Mouse (Mus musculus): ENCODE results near the gene Lpar1.
"Not testable (repeated sequence)": the region's sequence is repeated elsewhere in the genome, so short reads cannot be mapped to it uniquely, and the experiment has no call there.

Lpar1 gene

DNA sequence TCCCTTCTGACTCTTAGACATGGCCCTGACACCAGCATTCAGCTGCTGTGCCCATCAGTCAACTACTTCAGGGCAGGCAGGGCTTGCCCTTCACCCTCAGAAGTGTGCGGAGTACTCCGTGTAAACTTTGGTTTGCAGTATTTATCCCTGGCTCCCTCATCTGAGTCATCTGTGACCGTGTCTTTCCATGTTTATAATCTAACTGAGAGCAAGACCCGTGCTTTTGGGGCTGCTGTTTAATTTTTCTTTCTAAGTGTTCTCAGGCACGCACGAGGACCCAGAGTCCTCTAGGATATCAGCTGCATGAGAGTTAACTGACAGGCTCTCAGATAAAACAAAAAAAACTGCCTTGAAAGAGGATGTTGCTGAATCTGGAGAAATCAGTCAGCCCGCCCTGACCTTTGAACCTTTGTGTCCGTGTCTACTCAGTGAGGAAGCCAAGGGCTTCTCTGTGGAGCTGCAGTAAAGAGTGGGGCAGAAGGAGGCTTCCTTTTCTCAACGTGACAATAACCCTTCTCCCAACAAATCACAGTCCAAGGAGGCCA is 7.7 kb downstream of the Lpar1 start:
- DNase-seq: peak; percentile 67

DNA sequence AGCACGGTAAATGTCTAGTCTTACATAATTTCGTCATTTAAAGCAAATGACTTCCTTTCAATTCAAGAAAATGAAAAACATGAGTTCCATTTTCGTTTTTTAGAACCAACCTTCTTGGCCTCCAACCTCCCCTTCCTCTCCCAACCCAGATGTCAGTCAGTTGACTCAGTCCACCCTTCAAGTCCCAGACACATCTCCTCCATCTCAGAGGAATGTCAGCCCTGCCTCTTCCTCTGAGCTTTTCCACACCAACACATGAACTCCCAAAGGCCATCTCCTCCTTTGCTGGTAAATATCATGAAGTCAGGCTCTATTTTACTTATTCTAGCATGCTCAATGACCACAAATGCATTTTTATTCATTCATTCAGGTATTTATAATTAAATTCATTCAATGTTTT is 10.5 kb downstream of the Lpar1 start:
- no peak for DNase-seq

DNA sequence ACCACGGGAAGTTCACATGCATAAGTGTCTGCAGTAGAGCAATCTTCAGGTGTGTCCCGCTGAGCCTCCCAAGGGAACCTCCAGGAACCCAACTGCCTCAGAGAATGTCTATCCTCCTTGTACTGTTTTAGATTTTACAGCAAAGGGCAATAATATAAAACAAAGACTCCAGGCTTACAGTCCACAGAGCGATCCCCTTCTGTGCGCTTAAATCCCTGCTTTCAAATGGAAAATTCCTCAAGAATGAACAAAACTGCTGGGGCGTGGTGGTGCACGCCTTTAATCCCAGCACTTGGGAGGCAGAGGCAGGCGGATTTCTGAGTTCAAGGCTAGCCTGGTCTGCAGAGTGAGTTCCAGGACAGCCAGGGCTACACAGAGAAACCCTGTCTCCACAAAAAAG is 11.0 kb downstream of the Lpar1 start:
- not testable (repeated sequence) for DNase-seq

DNA sequence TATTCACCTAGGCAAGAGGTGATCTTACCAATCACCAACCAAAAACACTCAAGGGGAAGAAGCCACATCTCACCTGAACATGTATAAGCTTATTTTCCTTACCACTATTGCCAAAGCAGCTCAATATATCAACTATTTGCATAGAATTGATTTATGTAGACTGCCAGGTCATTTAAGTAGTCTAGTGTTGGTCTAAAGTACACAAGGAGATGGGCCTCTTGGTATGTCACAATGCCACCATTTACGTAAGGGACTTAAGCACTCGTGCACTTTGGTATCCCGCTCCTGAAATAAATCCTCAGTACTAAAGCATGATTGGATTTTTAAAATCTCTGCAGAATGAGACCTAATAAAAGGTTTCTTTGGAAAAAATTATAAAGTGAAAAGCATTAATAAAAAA is 12.9 kb downstream of the Lpar1 start:
- no peak for DNase-seq

DNA sequence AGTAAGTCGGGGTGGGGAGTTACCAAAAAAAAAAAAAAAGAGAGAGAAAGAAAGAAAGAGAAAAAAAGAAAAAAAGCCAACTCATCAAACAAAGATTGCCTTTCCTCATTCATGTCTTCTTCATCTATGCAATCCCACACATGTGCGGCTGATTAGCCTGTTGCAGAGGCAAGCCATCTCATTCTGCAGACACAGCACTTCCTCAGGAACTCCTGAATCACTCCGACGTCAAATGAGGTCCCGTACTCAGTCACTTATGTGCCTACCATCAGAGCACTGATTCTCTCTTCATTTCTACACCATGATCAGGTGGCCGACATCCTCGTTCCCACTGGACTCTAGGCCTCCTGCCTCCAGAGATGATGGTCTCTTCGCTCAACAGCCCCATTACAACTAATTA is 13.3 kb downstream of the Lpar1 start:
- DNase-seq: no peak

DNA sequence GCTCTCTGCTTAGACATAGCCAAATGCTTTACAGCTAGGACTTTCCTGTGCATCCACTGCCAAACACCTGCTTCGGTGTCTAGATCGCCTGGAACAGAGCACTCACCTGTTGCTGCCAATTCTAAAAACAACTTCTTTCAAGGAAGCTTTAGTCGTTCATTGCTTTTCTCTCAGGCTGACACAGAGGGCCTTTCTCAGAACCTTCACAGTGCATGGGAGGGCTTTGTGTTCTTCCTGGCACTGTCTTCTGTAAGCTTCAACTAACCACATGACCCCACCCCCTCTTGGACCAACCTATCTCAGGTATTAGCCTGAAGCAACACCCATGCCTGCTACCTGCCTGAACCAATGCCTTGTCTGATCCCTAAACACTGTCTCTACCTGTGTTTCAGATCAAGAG is 15.0 kb downstream of the Lpar1 start:
- DNase-seq: no peak

DNA sequence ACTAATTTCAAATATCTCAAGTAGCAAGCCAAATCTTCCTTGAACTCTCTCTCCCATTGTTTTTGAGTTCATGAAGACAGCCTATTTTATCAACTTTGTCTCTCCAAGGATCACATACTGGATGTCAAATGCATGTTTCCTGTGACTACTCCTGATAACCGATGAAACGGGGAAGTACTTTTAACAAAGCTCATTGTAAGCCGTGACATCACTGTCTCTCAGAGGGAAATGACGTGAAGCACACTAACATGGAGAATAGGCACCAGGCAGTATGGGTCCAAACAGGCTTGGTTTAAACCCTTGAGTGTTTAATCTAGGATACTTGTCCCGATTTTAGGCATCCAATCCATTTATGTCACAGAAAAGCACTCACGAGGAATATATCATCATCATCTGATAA is 17.9 kb downstream of the Lpar1 start:
- no peak for DNase-seq

DNA sequence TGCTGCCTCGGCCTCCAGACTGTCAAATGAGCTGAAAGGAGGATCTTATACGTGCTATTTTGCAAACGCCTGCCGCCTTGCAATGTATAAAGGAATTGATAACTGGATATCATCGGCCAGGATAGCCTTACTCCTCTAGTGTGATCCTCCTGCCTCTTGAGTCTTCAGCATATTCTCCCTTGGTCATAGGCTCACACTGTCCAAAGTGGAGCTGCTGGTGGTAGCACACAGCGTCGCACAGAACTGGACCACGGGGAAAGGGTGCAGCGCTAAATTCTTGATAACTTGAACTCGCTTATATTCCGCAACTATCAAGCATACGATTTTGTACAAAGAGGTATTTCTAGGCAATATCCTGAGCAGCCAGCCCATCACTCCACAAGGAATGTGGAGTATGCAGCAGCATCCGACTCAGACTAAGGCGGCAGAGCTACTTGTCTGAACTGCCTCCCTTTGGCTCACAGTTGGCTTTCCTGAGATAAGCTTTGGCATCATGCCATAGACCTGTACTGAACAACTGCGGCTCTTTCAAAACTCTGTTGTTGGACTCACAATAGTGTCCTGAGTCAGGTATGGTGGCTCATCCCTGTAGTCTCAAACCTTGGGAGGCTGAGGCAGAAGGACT is 18.9 kb downstream of the Lpar1 start:
- DNase-seq: no peak

DNA sequence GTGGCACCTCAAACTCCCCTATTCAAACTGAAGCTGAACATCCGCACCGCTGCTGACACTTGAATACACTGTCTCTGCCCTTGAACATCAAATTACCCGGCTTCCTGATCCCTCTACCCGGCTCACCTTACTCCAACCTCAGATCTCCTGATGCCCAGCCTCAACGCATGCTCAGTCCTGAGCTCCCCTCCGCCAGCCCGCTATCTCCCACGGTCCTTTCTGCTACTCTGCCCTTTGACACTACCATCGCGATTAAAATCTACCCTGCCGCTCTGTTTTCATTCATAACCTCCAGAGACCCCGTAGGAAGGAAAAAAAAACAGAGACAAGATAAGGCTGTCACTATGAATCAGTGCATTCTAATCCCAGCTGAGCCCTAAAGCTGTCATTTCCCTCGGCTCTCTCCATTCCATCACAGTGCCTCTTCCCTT is 19.5 kb downstream of the Lpar1 start:
- no peak for DNase-seq

DNA sequence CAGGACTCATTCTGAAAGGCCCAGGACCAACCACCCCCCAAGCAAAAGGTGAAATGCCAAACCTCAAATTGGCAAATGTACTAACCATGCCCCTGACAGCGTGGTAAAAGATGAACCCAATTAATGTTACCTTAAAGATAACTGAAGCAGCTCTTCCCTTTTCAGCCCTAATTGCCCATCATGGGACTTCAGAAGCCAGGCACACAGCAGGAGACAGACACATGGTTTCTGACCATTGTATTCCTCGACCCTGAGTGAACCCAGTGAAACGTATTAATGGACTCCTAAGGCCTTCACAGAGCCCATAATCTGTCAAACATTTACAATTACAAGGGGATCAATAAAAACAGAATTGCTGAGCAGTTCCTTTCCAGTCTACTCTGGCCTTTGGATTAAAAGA is 20.2 kb downstream of the Lpar1 start:
- DNase-seq: no peak

DNA sequence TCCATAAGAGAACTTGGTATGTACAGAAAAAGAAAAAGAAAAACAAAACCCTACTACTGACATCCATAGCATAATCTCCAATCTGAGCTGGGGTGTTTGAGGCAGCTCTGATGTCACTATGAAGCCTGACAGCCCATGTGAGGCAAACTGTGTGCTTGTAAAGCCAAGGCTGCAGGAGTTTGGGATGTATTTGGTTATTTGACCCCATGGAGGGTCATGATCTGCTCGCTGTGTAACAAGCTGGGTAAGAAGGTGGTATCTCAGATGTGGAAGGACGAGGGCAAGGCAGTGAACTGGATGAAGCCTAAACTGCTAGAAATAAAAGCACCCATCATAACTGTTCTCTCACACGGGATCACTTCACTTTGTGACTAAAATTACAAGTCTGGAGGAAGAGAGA is 21.4 kb downstream of the Lpar1 start:
- DNase-seq: no peak

DNA sequence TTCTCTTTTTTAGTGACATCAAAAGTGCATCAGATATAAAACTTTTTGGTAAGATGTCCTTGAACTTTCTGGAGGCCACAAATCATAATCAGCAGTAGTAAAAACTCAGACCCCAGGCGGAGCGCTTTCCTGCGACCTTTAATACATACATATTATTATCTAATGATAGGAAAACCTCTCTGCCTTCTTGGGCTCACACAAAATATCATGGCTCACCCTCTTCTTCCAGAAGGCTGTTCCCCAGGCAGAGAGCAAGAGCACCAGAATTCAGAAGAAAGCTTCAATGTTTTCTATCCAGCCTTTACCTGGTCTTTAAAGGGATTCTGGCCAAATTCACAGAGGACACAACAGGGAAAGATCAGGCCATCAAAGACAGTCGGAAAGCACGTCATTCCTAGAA is 23.0 kb downstream of the Lpar1 start:
- no peak for DNase-seq

DNA sequence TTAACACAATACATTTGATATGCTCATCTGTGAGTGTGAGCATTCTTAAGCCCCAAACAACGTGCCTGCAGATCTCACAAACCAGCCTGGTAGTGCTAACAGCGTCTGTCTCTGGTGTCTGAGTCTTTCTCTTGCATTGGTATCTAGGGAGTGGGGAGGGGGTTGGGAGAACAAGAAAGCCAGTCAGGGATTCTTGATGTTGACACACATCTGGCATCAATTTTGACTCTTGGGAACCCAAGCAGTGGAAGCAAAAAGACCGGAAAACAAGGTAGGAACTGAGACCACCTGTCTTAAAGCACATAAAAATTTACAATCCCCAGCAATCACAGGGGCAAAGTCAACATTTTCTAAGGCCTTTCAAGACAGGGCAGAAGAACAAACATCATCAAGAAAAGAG is 23.4 kb downstream of the Lpar1 start:
- DNase-seq: no peak

DNA sequence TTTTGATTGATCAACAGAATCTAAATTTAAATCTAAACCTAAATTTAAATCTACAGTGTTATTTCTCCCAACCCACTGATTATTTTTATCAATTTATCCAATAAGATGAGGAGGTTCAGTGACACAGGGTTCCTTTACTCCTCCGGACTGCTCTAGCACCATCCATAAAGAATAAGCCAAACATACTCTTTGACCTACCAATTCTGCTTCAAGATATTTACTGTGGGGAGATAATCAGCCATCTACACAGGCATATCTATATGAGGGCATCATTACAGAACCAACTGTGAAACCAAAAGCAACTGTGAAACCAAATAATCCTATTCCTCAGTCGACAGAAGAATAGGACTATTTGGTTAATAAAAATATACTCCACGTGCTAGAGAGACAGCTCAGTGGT is 25.8 kb downstream of the Lpar1 start:
- no peak for DNase-seq

DNA sequence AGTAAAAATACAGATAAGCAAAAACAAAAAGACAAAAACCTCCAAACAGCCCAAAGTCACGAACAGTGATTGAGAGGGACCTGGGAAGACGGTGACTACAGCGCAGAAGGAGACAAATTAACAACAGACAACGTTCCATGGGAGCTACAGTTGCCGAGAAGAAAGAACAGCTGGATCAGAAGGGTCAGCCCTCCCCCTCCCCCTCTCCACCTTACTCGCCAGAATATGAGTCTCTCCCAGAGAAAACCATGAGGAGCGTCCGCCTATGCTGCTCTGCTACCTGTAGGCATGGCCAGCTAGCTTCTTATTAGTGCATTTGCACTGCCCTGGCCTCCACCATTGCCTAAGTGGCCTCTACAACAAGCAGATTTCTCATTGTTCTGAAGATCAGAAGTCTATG is 32.6 kb downstream of the Lpar1 start:
- no peak for DNase-seq

DNA sequence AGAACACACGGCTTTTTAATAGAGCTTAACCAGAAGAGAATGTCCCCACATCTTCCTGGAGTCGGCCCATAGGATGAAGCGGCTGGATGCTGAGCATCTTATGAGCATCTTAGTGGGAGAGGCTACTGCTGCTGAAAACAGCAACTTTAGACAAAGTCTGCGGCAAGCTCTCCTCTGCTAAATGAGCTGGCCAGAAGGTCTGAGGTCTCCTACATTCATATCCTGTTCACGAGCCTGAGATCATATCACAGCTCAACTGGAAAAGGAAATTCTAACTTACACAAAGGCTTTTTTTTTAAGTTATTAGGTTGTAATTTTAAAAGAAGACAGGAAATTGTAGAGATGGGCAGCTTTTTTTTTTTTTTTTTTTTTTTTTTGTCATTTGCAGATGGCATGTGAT is 33.2 kb downstream of the Lpar1 start:
- no peak for DNase-seq

DNA sequence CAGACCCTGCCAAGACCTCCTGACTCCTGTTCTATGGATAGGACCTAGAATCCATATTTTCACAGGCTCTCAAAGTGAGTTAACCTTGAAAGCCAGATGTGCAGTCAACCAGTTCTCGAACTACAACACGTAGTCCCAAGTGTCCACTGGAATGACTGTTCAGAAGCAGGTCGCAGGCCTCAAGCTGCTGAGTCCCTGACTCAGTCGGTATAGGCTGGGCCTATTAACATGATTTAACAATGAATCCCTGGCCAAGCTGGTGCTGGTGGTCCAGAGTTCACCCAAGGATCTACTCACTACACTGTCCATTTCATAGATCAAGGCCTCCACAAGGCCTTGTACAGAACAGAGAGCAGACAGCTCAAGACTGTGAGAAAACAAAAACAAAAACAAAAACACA is 33.8 kb downstream of the Lpar1 start:
- no peak for DNase-seq

DNA sequence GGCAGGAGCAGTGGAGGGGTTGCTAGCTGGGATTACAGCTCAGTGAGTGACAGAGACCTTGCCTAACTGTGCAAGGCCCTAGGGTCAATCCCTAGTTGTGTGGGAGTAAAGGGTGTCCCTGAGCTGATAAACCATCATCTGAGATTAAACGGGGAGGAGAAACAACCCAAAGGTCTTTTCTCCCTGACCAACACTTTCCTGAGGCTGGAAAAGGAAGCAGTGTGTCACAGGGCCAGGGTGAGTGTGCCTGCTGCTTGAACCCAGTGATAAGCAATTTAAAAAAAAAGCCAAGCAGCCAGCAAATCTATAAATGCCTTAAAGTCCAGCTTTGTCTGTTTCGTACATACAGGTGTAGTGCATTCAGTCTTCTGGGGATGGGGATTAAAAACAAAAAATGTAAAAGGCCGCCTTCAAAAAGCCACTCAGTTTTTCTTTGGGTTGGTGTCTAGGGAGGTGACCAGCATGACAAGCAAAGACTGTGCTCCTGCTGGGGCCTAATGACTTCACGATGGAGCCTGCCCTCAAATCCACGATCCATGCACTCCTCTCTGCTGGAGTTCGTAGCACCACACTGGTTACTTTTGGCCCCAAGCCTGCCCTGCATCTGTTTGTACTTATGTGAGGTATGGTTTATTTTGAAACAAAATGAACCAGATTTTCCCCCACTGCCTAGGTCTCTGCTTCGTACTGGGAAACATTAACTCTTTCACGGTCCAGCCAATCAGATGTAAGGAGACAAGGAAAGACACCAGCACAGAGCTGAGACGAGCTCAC is 35.3 kb downstream of the Lpar1 start:
- no peak for DNase-seq

DNA sequence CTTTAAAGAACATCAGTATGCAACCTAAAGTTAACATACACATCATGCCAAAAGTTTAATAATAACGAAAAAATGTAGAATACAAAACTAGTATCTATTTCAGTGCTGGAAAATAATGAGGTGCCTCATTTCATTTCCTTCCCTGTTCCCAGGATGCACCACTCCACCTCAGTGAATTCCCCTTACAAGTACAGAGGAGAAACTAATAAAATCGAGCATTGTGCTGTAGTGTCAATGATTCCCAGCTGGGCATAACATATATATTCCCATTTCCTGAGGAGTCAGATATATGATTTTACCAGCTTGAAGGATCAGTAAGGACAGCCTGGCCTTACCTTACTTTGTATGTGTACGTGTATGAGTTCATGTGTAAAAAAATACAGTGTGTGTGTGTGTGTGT is 36.9 kb downstream of the Lpar1 start:
- DNase-seq: no peak

DNA sequence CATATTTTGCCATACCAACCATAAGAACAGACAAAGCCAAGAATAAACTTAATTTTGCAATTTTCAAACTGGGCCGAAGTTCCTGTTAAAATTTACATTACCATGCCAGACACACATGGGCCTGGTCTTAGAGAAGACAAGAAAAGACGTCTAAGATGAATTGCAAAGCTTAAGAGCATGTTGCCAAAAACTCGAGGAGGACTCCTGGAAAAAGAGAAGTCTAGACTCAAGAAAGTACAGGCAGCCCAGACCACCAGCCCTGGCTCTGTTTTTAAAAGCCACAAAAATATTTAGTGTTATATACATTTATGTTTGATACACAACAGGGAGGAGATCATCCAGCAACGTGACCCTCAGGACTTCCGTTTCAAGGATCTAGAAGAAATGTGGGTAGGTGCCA is 37.5 kb downstream of the Lpar1 start:
- DNase-seq: no peak

DNA sequence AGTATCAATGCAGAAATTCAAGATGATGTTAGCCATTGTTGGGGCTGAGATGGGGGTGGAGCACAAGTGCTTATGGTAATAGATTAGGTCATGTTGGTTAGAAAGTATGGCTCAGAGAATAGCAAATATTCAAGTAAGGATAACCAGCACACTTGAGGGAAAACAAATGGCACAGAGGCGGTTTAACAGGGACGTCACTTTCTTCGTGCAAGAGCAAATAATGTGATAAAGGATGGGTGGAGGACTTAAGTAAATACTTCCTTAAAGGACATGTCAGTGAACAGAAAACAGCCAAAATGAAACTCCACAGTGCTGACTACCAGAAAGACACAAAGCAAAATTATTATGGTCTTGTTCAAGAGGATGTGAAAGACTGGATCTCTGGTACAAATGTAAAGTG is 42.1 kb downstream of the Lpar1 start:
- DNase-seq: no peak

DNA sequence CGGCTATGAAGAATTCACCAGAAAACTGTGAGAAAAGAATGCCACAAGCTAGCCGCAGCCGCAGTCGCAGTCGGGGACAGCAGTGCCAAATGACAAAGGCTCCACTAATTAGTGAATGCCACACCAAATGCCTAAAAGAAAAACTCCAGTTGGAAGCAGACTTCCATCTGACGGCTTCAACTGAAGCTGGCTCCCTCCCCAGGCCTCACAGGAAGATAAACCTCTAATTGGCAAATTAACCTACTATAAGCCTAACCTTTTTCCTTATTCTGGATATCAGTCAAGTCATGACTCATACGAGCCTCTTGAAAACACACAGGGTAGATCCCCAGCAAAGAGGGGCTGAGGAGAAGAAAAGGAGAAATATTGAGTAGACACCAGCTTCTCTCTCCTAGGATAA is 44.9 kb downstream of the Lpar1 start:
- DNase-seq: peak; percentile 24

DNA sequence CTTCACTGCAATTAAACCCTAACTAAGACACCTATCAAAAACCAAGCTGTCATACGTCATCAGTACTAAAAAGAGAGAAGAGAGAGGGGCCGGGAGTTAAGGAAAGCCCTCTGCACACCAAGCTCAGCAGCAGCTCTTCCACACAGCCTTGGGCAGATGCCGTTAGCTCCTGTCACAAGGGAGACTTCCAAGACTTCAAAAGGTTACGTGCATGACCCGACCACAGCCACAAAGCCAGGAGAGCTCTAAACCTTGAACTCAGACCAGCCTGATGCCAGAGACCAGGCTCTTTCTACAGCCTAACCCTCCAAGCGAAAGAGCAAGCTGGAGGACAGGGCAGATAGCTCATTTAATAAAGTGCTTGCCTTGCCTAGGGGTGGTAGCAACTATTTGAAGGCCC is 46.2 kb downstream of the Lpar1 start:
- DNase-seq: no peak
